Mouse (Mus musculus): ENCODE data around the gene Trim37. TPM values are rescaled to one million over a fixed set of nuclear protein-coding genes. Genes with fewer than 3 reads are reported as not detected.

Gene Trim37
- polyA plus RNA-seq, 1 experiment, result 1.7 TPM

GRCm38 (mm10) chr11:87263946-87264345, 137.1 kb downstream of the Trim37 start:
- DNase-seq (ENCODE audit: low read depth in 1 of 2, low spot score in 2 of 2), result no peak
- Histone ChIP-seq H3K36me3 (ENCODE audit: control insufficient read depth, insufficient read depth, low read length) (no peaks in the 10 kb centered on the region), H3K27me3 (ENCODE audit: control insufficient read depth, insufficient read depth, low read length) (no peaks in the 10 kb centered on the region), H3K4me3 (ENCODE audit: extremely low read depth, insufficient read depth, insufficient read length) (no peak overlapping the region), H3K27ac (ENCODE audit: insufficient read depth, low read length) (no peak overlapping the region), H3K4me1 (ENCODE audit: control insufficient read depth, insufficient read depth, insufficient read length) (no peaks in the 10 kb centered on the region)
- 51% methylated on average over 7 of the region's 7 CpGs for WGBS
- TF ChIP-seq POLR2A (IDR thresholded peaks at IDR 0.05; ENCODE audit: low read depth, low read length) (no peak), CTCF (IDR thresholded peaks at IDR 0.05; ENCODE audit: extremely low read depth, insufficient read depth, insufficient read length, insufficient replicate concordance) (no peak)

- DNase-seq (ENCODE audit: low read depth in 1 of 2, low spot score in 2 of 2), result no peak
- no peak for TF ChIP-seq POLR2A (IDR thresholded peaks at IDR 0.05; ENCODE audit: low read depth, low read length)
- TF ChIP-seq CTCF (IDR thresholded peaks at IDR 0.05; ENCODE audit: extremely low read depth, insufficient read depth, insufficient read length, insufficient replicate concordance), result no peak
Observed at GRCm38 (mm10) chr11:87266246-87266645, 139.4 kb downstream of the Trim37 start.

GRCm38 (mm10) chr11:87268803-87269202, 141.9 kb downstream of the Trim37 start:
- no peaks in the 10 kb centered on the region for H3K27me3 ChIP-seq (ENCODE audit: control insufficient read depth, insufficient read depth, low read length)
- H3K4me1 ChIP-seq (ENCODE audit: control insufficient read depth, insufficient read depth, insufficient read length), result no peaks in the 10 kb centered on the region
- DNase-seq (ENCODE audit: low read depth in 1 of 2, low spot score in 2 of 2), result no peak
- no peak for TF ChIP-seq POLR2A (IDR thresholded peaks at IDR 0.05; ENCODE audit: low read depth, low read length)
- TF ChIP-seq CTCF (IDR thresholded peaks at IDR 0.05; ENCODE audit: extremely low read depth, insufficient read depth, insufficient read length, insufficient replicate concordance), result no peak
- WGBS, result 83% methylated on average over 2 of the region's 2 CpGs
- H3K27ac ChIP-seq (ENCODE audit: insufficient read depth, low read length), result no peak overlapping the region
- no peaks in the 10 kb centered on the region for H3K36me3 ChIP-seq (ENCODE audit: control insufficient read depth, insufficient read depth, low read length)
- no peak overlapping the region for H3K4me3 ChIP-seq (ENCODE audit: extremely low read depth, insufficient read depth, insufficient read length)

More at GRCm38 (mm10) chr11:87266246-87266645, 139.4 kb downstream of the Trim37 start:
- 90% methylated on average over 4 of the region's 4 CpGs for WGBS
- Histone ChIP-seq H3K36me3 (ENCODE audit: control insufficient read depth, insufficient read depth, low read length) (no peaks in the 10 kb centered on the region), H3K4me3 (ENCODE audit: extremely low read depth, insufficient read depth, insufficient read length) (no peak overlapping the region), H3K27me3 (ENCODE audit: control insufficient read depth, insufficient read depth, low read length) (no peaks in the 10 kb centered on the region), H3K27ac (ENCODE audit: insufficient read depth, low read length) (no peak overlapping the region), H3K4me1 (ENCODE audit: control insufficient read depth, insufficient read depth, insufficient read length) (no peaks in the 10 kb centered on the region)

Other genes starting within 250 kb of the Trim37 start
- 2.1 and 2.2 TPM in 2 replicates for gene Ypel2, start 133.4 kb upstream of the Trim37 start, polyA plus RNA-seq (2012; rRNA removed)
- 1.7 and 1.9 TPM in 2 replicates for gene Gdpd1, start 53.0 kb upstream of the Trim37 start, polyA plus RNA-seq (2012; rRNA removed)
- 4.7 and 5.0 TPM in 2 replicates for gene Smg8, start 40.3 kb upstream of the Trim37 start, polyA plus RNA-seq (2012; rRNA removed)
- 0.69 and 0.84 TPM in 2 replicates for gene Prr11, start 18.4 kb upstream of the Trim37 start, polyA plus RNA-seq (2012; rRNA removed)
- 2.5 and 2.6 TPM in 2 replicates for gene Ska2, start 17.8 kb upstream of the Trim37 start, polyA plus RNA-seq (2012; rRNA removed)
- gene Ppm1e, start 231.9 kb downstream of the Trim37 start, polyA plus RNA-seq (2012; rRNA removed), result 0.86 and 1.4 TPM in 2 replicates